Mouse (Mus musculus): ENCODE data around the gene Tsc22d2.

Gene Tsc22d2

GRCm38 (mm10) chr3:58508020-58508750 is 93.7 kb downstream of the Tsc22d2 start:
- in situ Hi-C loops (cut with MboI, MseI), result no loop called here

DNA sequence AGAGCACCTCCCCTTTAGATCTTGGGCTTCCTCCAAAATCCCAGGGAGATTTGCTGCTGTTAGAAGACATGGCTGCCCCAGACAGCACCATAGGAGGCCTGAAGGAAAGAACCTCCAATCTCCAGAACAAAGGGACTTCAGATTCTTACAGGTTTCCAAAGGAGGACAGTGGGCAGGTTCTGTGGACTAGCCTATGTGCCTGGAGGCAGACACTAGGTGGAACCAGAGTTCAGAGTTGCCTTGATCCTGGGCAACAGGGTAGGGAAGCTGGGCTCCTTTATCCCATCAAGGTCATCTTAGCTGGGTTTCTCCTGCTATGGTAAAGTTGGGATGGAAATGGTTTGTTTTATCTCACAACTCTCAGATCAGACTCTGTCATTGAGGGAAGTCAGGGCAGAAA is 97.1 kb downstream of the Tsc22d2 start:
- in situ Hi-C loops (cut with MboI, MseI), result no loop called here

- in situ Hi-C loops (cut with MboI, MseI), result no loop called here
Observed at GRCm38 (mm10) chr3:58512740-58513139, 98.2 kb downstream of the Tsc22d2 start.

DNA sequence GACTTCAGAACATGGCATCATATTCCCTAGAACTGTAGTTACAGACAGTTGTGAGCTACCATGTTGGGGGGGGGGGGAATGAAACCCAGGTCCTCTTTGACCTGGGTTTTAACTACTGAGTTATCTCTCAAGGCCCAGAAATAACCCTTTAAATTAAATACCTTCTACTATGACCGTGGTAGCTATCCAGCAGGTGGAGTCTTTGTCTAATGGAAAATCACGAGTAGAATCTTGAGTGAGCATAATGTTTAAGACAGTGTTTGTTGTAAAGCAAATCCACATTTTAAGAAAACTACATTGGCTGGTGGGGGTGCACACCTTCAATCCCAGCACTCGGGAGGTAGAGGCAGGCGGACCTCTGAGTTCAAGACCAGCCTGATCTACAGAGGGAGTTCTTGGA is 99.0 kb downstream of the Tsc22d2 start:
- in situ Hi-C loops (cut with MboI, MseI), result no loop called here

- in situ Hi-C loops (cut with MboI, MseI), result loop anchor here (5.0 kb wide), 1 partner anchor 56 kb away; no protein-coding TSS in a partner anchor
Observed at GRCm38 (mm10) chr3:58515947-58516601, 101.6 kb downstream of the Tsc22d2 start.

Data from T-helper 1 cell (primary cell).